Mouse (Mus musculus): ENCODE data around the gene Arrdc4.

Arrdc4 gene

GRCm38 (mm10) chr7:68712425-68712824 lies 36.6 kb downstream of the Arrdc4 start:
- DNase-seq (ENCODE audit: low spot score in 2 of 2), result no peak

DNA sequence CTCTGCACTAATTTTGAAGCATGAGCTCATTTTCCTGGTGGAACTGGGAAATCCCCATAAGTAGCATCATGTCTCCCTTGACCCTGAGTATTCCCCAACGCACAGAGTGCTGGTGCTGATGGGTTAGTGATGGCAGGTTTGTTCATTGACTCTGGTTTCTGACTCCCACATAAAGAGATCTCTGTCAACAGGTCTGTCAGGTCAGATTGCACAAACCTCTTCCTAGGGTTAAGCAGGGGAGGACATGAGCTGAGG lies 39.8 kb downstream of the Arrdc4 start:
- DNase-seq (ENCODE audit: low spot score in 2 of 2), result no peak

GRCm38 (mm10) chr7:68708563-68709318 lies 40.3 kb downstream of the Arrdc4 start:
- DNase-seq (ENCODE audit: low spot score in 2 of 2), result no peak

DNA sequence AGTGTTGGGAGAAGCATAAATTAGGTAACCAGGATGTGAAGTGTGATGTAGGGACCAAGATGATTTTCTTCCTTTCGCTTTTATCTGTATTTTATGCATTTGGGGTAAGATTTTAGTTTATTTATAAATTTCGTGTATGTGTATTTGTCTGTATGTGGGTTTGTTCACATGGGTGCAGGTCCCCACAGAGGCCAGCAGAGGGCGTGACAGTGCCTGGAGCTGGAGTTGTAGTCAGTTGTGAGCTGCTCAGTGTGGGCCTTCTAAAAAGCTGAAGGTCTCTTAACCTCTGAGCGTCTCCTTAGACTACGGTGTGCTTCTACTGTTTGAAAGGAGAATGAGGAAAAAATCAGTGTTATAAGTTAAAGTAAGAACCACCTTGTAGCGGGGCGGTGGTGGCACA lies 43.9 kb downstream of the Arrdc4 start:
- DNase-seq (ENCODE audit: low spot score in 2 of 2), result no peak

DNA sequence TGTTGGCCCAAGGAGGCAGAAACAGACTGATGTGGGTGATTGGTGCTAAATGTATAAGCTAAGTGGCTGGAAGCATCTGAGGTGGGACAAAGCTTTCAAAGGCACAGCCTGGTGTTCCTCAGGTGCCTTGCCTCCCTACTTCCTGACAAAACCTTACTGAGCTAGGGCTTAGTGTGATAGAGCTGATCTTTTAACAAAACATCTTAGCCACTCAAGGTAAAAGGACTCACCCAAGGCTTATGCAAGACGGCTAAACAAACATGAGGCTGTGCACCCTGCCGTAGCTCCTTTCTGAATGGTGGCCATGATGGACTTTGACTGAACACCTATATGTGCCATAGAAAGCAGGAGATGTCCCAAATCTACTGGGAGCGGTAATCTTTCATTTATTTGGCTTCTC lies 51.7 kb downstream of the Arrdc4 start:
- DNase-seq (ENCODE audit: low spot score in 2 of 2), result no peak

GRCm38 (mm10) chr7:68696908-68697307 lies 52.1 kb downstream of the Arrdc4 start:
- no peak for DNase-seq (ENCODE audit: low spot score in 2 of 2)

GRCm38 (mm10) chr7:68696446-68696845 lies 52.6 kb downstream of the Arrdc4 start:
- no peak for DNase-seq (ENCODE audit: low spot score in 2 of 2)

DNA sequence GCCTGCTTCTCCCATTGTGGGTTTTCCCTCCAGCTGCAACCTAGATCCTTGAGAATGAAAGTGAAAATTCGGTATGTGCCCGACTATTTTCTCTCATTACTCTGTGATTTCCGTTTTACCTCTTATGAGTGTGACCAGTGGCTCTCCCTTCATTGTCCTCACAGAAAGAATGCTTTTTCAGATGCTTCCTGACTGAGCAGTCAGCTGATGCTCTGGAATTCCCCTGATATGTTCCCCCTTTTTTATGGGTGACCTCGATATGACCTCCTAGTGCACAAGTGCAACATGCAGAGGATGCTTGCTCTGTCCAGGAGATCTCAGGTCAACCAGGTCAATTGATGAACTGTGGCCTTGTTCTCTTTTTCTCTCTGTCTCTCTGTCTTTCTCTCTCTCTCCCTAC lies 56.3 kb downstream of the Arrdc4 start:
- no peak for DNase-seq (ENCODE audit: low spot score in 2 of 2)

- no peak for DNase-seq (ENCODE audit: low spot score in 2 of 2)
Measured at GRCm38 (mm10) chr7:68691454-68691853, 57.6 kb downstream of the Arrdc4 start.

DNA sequence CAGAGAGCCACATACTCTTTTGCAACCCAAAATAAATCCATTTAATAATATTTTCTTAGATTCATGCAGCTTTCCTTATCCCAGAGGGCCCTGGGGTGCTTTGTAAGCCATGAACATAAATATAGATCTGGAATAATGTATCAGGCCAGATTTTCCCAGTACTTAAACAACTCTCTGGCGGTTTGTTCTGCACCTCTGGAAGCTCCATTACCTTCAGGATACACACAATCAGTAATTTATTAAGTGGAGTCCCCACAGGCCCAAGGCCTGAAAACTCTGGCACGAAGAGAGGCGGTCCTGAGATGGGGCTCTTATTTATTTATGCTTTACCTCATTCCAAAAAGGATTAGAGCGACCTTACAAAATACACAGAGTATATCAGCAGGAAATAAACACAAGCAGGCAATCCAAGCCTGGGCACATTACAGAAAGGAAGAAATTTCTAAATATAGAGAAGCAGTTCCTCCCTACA lies 61.9 kb downstream of the Arrdc4 start:
- DNase-seq (ENCODE audit: low spot score in 2 of 2), result no peak
